Mouse (Mus musculus) adrenal gland, postnatal 4 days (tissue): ENCODE results near the gene Olfr1392. TPM values are rescaled to one million over a fixed set of nuclear protein-coding genes. Genes with fewer than 3 reads are reported as not detected.
"Not testable (repeated sequence)": the region's sequence is repeated elsewhere in the genome, so short reads cannot be mapped to it uniquely, and the experiment has no call there.

Experiments
- DNase-seq, 2 experiments: peaks; one replicate each; pipeline ENCODE4 v3.0.0; 2021 to 2022; ENCODE audit warnings: low spot score in 2 of 2, mixed read lengths in 2 of 2
- total RNA-seq, 2 experiments: library from RNA; stranded (reverse); gene quantifications; 2 replicates each; pipeline ENCODE4 v1.2.3; 2021

The Olfr1392 gene
- total RNA-seq, 2 experiments from 2014 or later = 0.20 TPM; not detected in 1

- no peak for DNase-seq
Observed at GRCm38 (mm10) chr11:49304441-49304840, 19.4 kb downstream of the Olfr1392 start, which contains the start of gene Olfr10. Gene Olfr10, plus strand, starts transcription at chr11:49304741.

GRCm38 (mm10) chr11:49308547-49308946 lies 23.5 kb downstream of the Olfr1392 start:
- DNase-seq = not testable (repeated sequence)

- no peak for DNase-seq
Observed at GRCm38 (mm10) chr11:49322442-49322841, 37.4 kb downstream of the Olfr1392 start, which contains the start of gene Olfr1391. Gene Olfr1391, plus strand, starts transcription at chr11:49322742.

- no peak for DNase-seq
Observed at GRCm38 (mm10) chr11:49326726-49327125, 41.6 kb downstream of the Olfr1392 start.

GRCm38 (mm10) chr11:49329686-49330085 lies 44.6 kb downstream of the Olfr1392 start:
- DNase-seq = no peak

- no peak for DNase-seq
Observed at GRCm38 (mm10) chr11:49334888-49335287, 49.8 kb downstream of the Olfr1392 start, which contains the start of gene Olfr1390. Gene Olfr1390, plus strand, starts transcription at chr11:49335188.

- no peak for DNase-seq
Observed at GRCm38 (mm10) chr11:49337150-49337832, 52.2 kb downstream of the Olfr1392 start.

Other genes with a start within 250 kb of the Olfr1392 start
- 1 to 10 TPM; 1.6 to 2.8 TPM for gene 9930111J21Rik2, start 234.0 kb upstream of the Olfr1392 start, total RNA-seq
- 1 to 10 TPM in 1 of 2 experiments, not detected in 1; 1.2 TPM for gene Tgtp2, start 221.1 kb upstream of the Olfr1392 start, total RNA-seq
- 1 to 10 TPM; 3.3 to 6.7 TPM for gene Ifi47, start 208.7 kb upstream of the Olfr1392 start, total RNA-seq
- gene Olfr1396, start 170.4 kb upstream of the Olfr1392 start, total RNA-seq = under 1 TPM; 0.25 TPM
- gene Olfr1395, start 143.0 kb upstream of the Olfr1392 start, total RNA-seq = not detected
- gene Olfr1394, start 130.9 kb upstream of the Olfr1392 start, total RNA-seq = not detected
- gene Btnl9, start 98.1 kb upstream of the Olfr1392 start, total RNA-seq = 10 to 100 TPM; 15.6 to 16.7 TPM
- gene Zfp62, start 82.0 kb upstream of the Olfr1392 start, total RNA-seq = 10 to 100 TPM; 47.3 to 48.7 TPM
- 100 to 1,000 TPM; 104 to 109 TPM for gene Mgat1, start 41.1 kb upstream of the Olfr1392 start, total RNA-seq
- gene Olfr1393, start 7.0 kb upstream of the Olfr1392 start, total RNA-seq = under 1 TPM; 0.20 to 0.36 TPM
- gene Olfr10, start 19.5 kb downstream of the Olfr1392 start, total RNA-seq = not detected
- not detected for gene Olfr1391, start 37.5 kb downstream of the Olfr1392 start, total RNA-seq
- gene Olfr1390, start 49.9 kb downstream of the Olfr1392 start, total RNA-seq = not detected
- gene Olfr1389, start 137.8 kb downstream of the Olfr1392 start, total RNA-seq = not detected
- under 1 TPM; 0.14 to 0.17 TPM for gene Olfr1388, start 151.3 kb downstream of the Olfr1392 start, total RNA-seq
- not detected for gene Olfr1387, start 170.1 kb downstream of the Olfr1392 start, total RNA-seq
- not detected for gene Olfr1386, start 179.8 kb downstream of the Olfr1392 start, total RNA-seq
- not detected for gene Olfr1385, start 203.8 kb downstream of the Olfr1392 start, total RNA-seq
- not detected for gene Olfr1384, start 221.4 kb downstream of the Olfr1392 start, total RNA-seq
- not detected for gene Olfr1383, start 234.4 kb downstream of the Olfr1392 start, total RNA-seq
- not detected for gene Olfr1382, start 243.0 kb downstream of the Olfr1392 start, total RNA-seq